Mouse (Mus musculus) thymus, adult 2 months (tissue): Measurements from ENCODE around the gene Kcnk1. TPM values are rescaled to one million over a fixed set of nuclear protein-coding genes. Genes with fewer than 3 reads are reported as not detected.

Experiments
- DNase-seq: peaks from one replicate; pipeline ENCODE4 v3.0.0; 2021
- H3K27ac ChIP-seq: fragments of 200-500 bp; 2 replicates; pipeline ENCODE4 v1.5.1; 2012; ENCODE audit warnings: low read length, control low read depth; ENCODE audit not compliant: control insufficient read depth, insufficient read depth
- H3K27me3 ChIP-seq: fragments of 200-500 bp; 2 replicates; pipeline ENCODE4 v1.6.1; 2012; ENCODE audit warnings: mild to moderate bottlenecking, low read length, moderate library complexity, mixed read lengths; ENCODE audit not compliant: control insufficient read depth, insufficient read depth
- H3K36me3 ChIP-seq: fragments of 200-500 bp; 2 replicates; pipeline ENCODE4 v1.6.1; 2012; ENCODE audit warnings: mild to moderate bottlenecking, low read length, moderate library complexity; ENCODE audit not compliant: control insufficient read depth, insufficient read depth
- H3K4me1 ChIP-seq: fragments of 200-500 bp; replicated peaks from 2 replicates; pipeline ENCODE4 v1.6.1; 2012; ENCODE audit warnings: low read length; ENCODE audit not compliant: control insufficient read depth, insufficient read depth
- H3K4me3 ChIP-seq: fragments of 200-500 bp; 2 replicates; pipeline ENCODE4 v1.5.1; 2012; ENCODE audit warnings: mild to moderate bottlenecking, low read length, control low read depth, moderate library complexity; ENCODE audit not compliant: control insufficient read depth, insufficient read depth
- CTCF ChIP-seq: fragments of 200-500 bp; IDR thresholded peaks from 2 replicates; pipeline ENCODE4 v1.5.1; 2012; ENCODE audit warnings: mild to moderate bottlenecking, control low read depth, low read length, moderate library complexity, borderline replicate concordance; ENCODE audit not compliant: control insufficient read depth, poor library complexity, insufficient read depth; ENCODE audit errors: extremely low read depth
- POLR2A ChIP-seq: fragments of 200-500 bp; IDR thresholded peaks from 2 replicates; pipeline ENCODE4 v1.6.1; 2012; ENCODE audit warnings: mild to moderate bottlenecking, low read length, control low read depth, moderate library complexity; ENCODE audit not compliant: control insufficient read depth, poor library complexity, insufficient read depth; ENCODE audit errors: extremely low read depth
- WGBS: fragments of 180-500 bp; shearing (Covaris S2); methylation state at CpG from one replicate; pipeline ENCODE4 v1.1.7; 2018; 5-methylcytosine and 5-hydroxymethylcytosine counted together
- polyA plus RNA-seq: library from polyadenylated mRNA; depleted of rRNA; stranded (reverse); fragments of >200 nt; gene quantifications from 2 replicates; pipeline ENCODE4 v1.2.3, GENCODE M21; 2012

Kcnk1 gene
- polyA plus RNA-seq, 1 experiment = 1.6 TPM

- Histone ChIP-seq H3K4me3 (no peak overlapping the region), H3K36me3 (no peaks in the 10 kb centered on the region), H3K27ac (no peak overlapping the region), H3K4me1 (no peaks in the 10 kb centered on the region), H3K27me3 (no peaks in the 10 kb centered on the region)
- DNase-seq = no peak
- TF ChIP-seq CTCF (no peak), POLR2A (no peak)
- WGBS = 94% methylated on average over 4 of the region's 4 CpGs
These were observed 19.0 kb upstream of the Kcnk1 start for GRCm38 (mm10) chr8:125975981-125976380.

GRCm38 (mm10) chr8:125980826-125981225 lies 14.1 kb upstream of the Kcnk1 start:
- TF ChIP-seq POLR2A = no peak
- TF ChIP-seq CTCF = no peak
- no peak overlapping the region for H3K27ac ChIP-seq
- 13% methylated on average over 6 of the region's 6 CpGs for WGBS

GRCm38 (mm10) chr8:125983515-125983914 lies 11.5 kb upstream of the Kcnk1 start:
- no peak overlapping the region for H3K4me3 ChIP-seq
- TF ChIP-seq CTCF (no peak), POLR2A (no peak)
- H3K36me3 ChIP-seq = no peaks in the 10 kb centered on the region
- 42% methylated on average over 3 of the region's 3 CpGs for WGBS
- no peak overlapping the region for H3K27ac ChIP-seq
- H3K4me1 ChIP-seq = no peaks in the 10 kb centered on the region
- no peaks in the 10 kb centered on the region for H3K27me3 ChIP-seq
- DNase-seq = no peak

More at GRCm38 (mm10) chr8:125980826-125981225, 14.1 kb upstream of the Kcnk1 start:
- H3K4me3 ChIP-seq = no peak overlapping the region
- H3K36me3 ChIP-seq = no peaks in the 10 kb centered on the region
- no peaks in the 10 kb centered on the region for H3K4me1 ChIP-seq
- no peaks in the 10 kb centered on the region for H3K27me3 ChIP-seq
- DNase-seq = no peak

- Histone ChIP-seq H3K4me1 (no peaks in the 10 kb centered on the region), H3K4me3 (no peak overlapping the region), H3K27me3 (no peaks in the 10 kb centered on the region), H3K36me3 (no peaks in the 10 kb centered on the region), H3K27ac (no peak overlapping the region)
- TF ChIP-seq POLR2A (no peak), CTCF (no peak)
- 95% methylated on average over 4 of the region's 4 CpGs for WGBS
- DNase-seq = no peak
These were observed 10.8 kb upstream of the Kcnk1 start for GRCm38 (mm10) chr8:125984140-125984539.

GRCm38 (mm10) chr8:125985364-125985763 lies 9.6 kb upstream of the Kcnk1 start:
- WGBS = 97% methylated on average over 2 of the region's 2 CpGs
- H3K27ac ChIP-seq = no peak overlapping the region
- TF ChIP-seq CTCF = no peak
- TF ChIP-seq POLR2A = no peak
- H3K4me1 ChIP-seq = no peaks in the 10 kb centered on the region
- no peaks in the 10 kb centered on the region for H3K36me3 ChIP-seq
- DNase-seq = no peak
- H3K27me3 ChIP-seq = no peaks in the 10 kb centered on the region
- no peak overlapping the region for H3K4me3 ChIP-seq

GRCm38 (mm10) chr8:125986999-125987589 lies 7.9 kb upstream of the Kcnk1 start:
- DNase-seq = no peak
- 88% methylated on average over 6 of the region's 6 CpGs for WGBS
- Histone ChIP-seq H3K27ac (no peak overlapping the region), H3K4me3 (no peak overlapping the region), H3K4me1 (no peaks in the 10 kb centered on the region), H3K36me3 (no peaks in the 10 kb centered on the region), H3K27me3 (no peaks in the 10 kb centered on the region)
- no peak for TF ChIP-seq POLR2A
- no peak for TF ChIP-seq CTCF

GRCm38 (mm10) chr8:125987996-125988395 lies 7.0 kb upstream of the Kcnk1 start:
- TF ChIP-seq CTCF (no peak), POLR2A (no peak)
- no peak overlapping the region for H3K27ac ChIP-seq
- H3K4me1 ChIP-seq = no peaks in the 10 kb centered on the region
- WGBS = 7% methylated on average over 2 of the region's 2 CpGs
- H3K4me3 ChIP-seq = no peak overlapping the region
- no peaks in the 10 kb centered on the region for H3K36me3 ChIP-seq
- no peaks in the 10 kb centered on the region for H3K27me3 ChIP-seq
- DNase-seq = no peak
